Mouse (Mus musculus) ES-Bruce4 (cell line): ENCODE data around the gene Tbck. TPM values are rescaled to one million over a fixed set of nuclear protein-coding genes. Genes with fewer than 3 reads are reported as not detected.

Source experiments
- H3K27ac ChIP-seq: 2 replicates; pipeline ENCODE4 v1.5.1; 2012; ENCODE audit warnings: low read length, inconsistent platforms; ENCODE audit not compliant: insufficient read depth
- H3K27me3 ChIP-seq: 2 replicates; pipeline ENCODE4 v1.6.1; 2012; ENCODE audit warnings: mild to moderate bottlenecking, low read length, inconsistent platforms; ENCODE audit not compliant: control insufficient read depth, poor library complexity, insufficient read depth, severe bottlenecking
- H3K36me3 ChIP-seq: 2 replicates; pipeline ENCODE4 v1.6.1; 2012; ENCODE audit warnings: inconsistent platforms, mild to moderate bottlenecking, low read length, moderate library complexity; ENCODE audit not compliant: control insufficient read depth, poor library complexity, insufficient read depth, severe bottlenecking
- H3K4me1 ChIP-seq: one replicate; pipeline ENCODE4 v1.8.1; 2011; ENCODE audit warnings: low read length; ENCODE audit not compliant: control insufficient read depth, insufficient read depth
- H3K4me3 ChIP-seq: 2 replicates; pipeline ENCODE4 v1.5.1; 2011; ENCODE audit warnings: low read depth, mild to moderate bottlenecking, low read length
- H3K9ac ChIP-seq: 2 replicates; pipeline ENCODE4 v1.6.1; 2012; ENCODE audit warnings: low read depth, mild to moderate bottlenecking, inconsistent platforms; ENCODE audit not compliant: poor library complexity, severe bottlenecking
- H3K9me3 ChIP-seq: replicated peaks from 2 replicates; pipeline ENCODE4 v1.6.1; 2012; ENCODE audit warnings: mild to moderate bottlenecking, low read length, inconsistent platforms; ENCODE audit not compliant: control insufficient read depth, poor library complexity, insufficient read depth, severe bottlenecking
- CTCF ChIP-seq: IDR thresholded peaks from one replicate; pipeline ENCODE4 v1.8.1; 2011; ENCODE audit warnings: low read depth, low read length
- EP300 ChIP-seq: IDR thresholded peaks from 2 replicates; pipeline ENCODE4 v1.6.1; 2011; ENCODE audit warnings: low read depth, low read length; ENCODE audit not compliant: insufficient read depth
- POLR2A ChIP-seq: IDR thresholded peaks from one replicate; pipeline ENCODE4 v1.8.1; 2011; ENCODE audit warnings: low read length; ENCODE audit not compliant: insufficient read depth
- polyA plus RNA-seq: library from polyadenylated mRNA; stranded (reverse); fragments of >200 nt; gene quantifications from 2 replicates; pipeline ENCODE4 v1.2.4, GENCODE M21; 2011; ENCODE audit warnings: low read depth; ENCODE audit not compliant: missing spikeins, insufficient read depth, insufficient read length

Tbck gene
- polyA plus RNA-seq, 1 experiment = 11.5 TPM

DNA sequence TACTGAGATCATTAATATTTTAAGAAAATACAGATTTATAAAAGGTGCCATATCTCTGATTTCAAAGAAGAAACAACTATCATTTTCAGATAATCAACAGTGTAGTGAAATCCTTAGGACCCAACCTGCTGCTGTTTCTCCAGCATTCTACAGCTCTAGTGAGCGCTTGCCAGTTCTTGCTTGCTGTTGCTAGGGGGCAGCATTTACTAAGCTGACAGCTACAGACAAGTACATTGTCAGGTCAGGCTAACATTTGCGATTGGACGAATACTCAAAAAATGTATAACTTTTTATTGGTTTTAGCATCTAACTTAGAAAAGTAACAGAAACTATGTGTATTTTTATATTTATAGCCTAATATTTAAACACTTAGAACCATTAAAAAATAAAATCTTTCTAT lies 63.1 kb downstream of the Tbck start:
- no peaks in the 10 kb centered on the region for H3K27me3 ChIP-seq
- H3K27ac ChIP-seq = no peak overlapping the region
- no peaks in the 10 kb centered on the region for H3K36me3 ChIP-seq
- no peak overlapping the region for H3K4me3 ChIP-seq
- TF ChIP-seq POLR2A (no peak), CTCF (peak; percentile 42), EP300 (no peak)
- no peaks in the 10 kb centered on the region for H3K9me3 ChIP-seq
- H3K9ac ChIP-seq = no peak overlapping the region
- H3K4me1 ChIP-seq = no peaks in the 10 kb centered on the region

DNA sequence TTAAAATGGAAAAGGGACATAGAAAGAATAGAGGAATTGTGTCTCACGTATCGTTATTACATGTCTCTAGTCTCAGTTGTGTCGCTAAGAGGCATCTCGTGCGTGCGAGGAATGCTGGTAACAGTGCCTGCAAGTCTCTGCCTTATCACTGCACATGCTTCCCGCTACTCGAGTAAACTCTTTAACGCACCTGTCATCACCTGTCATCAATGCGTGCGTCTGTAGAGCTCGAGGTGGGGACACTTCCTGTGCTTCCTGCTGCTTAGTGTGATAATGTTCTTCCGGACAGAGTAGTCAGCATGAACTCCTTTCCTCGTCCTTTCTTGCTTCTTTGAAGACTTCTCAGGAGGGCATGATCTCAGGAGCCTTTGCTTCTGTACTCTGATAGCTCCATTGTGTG lies 63.8 kb downstream of the Tbck start:
- H3K27ac ChIP-seq = no peak overlapping the region
- H3K9ac ChIP-seq = no peak overlapping the region
- H3K4me1 ChIP-seq = no peaks in the 10 kb centered on the region
- no peak overlapping the region for H3K4me3 ChIP-seq
- H3K36me3 ChIP-seq = peaks cover 3% of the 10 kb centered on the region; the same call in 1 of the 2 replicates
- no peaks in the 10 kb centered on the region for H3K9me3 ChIP-seq
- no peaks in the 10 kb centered on the region for H3K27me3 ChIP-seq
- TF ChIP-seq EP300 = no peak
- TF ChIP-seq POLR2A = no peak
- TF ChIP-seq CTCF = no peak

DNA sequence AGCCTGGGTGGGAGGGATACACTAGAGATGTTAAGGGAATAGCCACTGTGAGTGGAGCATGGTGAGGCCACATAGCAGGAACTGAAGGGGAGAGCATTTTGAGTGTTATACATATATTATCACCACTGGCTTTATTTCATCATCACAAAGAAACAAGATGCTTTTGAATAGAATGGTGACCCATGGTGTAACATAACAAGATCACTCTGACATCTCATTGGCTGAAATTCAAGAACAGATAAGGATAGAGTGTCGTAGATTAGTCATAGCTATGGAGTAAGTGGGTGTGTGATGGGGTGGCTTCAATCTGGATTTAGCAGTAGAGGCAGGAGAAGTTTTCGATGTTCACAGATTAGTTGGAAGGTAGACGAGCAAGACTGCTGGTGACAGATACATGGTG lies 64.8 kb downstream of the Tbck start:
- H3K27ac ChIP-seq = no peak overlapping the region
- H3K4me1 ChIP-seq = no peaks in the 10 kb centered on the region
- TF ChIP-seq EP300 = no peak
- no peak for TF ChIP-seq CTCF
- TF ChIP-seq POLR2A = no peak
- H3K27me3 ChIP-seq = no peaks in the 10 kb centered on the region
- H3K36me3 ChIP-seq = peaks cover 3% of the 10 kb centered on the region; the same call in 1 of the 2 replicates
- no peak overlapping the region for H3K4me3 ChIP-seq
- H3K9me3 ChIP-seq = no peaks in the 10 kb centered on the region
- no peak overlapping the region for H3K9ac ChIP-seq

DNA sequence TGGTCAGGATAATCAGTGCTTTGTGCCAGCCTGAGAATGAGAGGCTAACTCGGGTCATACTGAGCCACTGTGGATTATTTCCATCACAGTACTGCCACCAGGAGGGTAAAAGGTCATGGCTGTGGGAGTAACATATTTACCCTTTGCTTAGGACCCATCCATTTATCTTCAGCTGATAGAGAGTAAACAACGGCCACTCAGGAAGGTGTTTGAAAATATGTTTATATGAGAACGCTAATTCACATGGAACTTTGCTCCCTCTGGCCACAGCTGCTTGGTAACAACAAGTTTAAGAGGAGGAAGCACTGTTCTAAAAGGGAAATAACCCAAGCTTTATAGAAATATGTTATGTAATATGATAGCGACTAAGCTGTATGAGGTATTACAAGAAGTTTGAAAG lies 68.8 kb downstream of the Tbck start:
- Histone ChIP-seq H3K36me3 (peaks cover 3% of the 10 kb centered on the region; the same call in 1 of the 2 replicates), H3K9me3 (no peaks in the 10 kb centered on the region), H3K27ac (no peak overlapping the region), H3K4me1 (no peaks in the 10 kb centered on the region), H3K27me3 (no peaks in the 10 kb centered on the region), H3K4me3 (no peak overlapping the region), H3K9ac (no peak overlapping the region)
- TF ChIP-seq CTCF = no peak
- no peak for TF ChIP-seq EP300
- TF ChIP-seq POLR2A = no peak

DNA sequence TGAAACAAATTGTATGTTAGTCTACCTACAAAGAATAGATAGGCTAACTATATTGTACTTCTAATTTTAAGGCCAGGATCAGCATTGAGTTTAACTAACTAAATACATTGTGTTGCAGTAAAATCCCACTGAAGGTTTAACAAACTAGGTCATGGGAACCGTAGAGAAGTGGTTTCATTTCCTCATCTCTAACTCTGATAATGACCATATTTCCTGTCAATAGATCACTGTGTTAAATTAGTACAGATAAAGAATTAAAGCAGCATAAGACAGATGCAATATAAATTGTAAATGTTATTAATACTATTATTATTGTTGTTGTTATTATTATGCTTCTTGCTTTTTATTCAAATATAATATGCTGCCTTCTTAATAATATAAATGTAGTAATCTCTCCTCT lies 72.3 kb downstream of the Tbck start:
- Histone ChIP-seq H3K4me1 (no peaks in the 10 kb centered on the region), H3K27me3 (no peaks in the 10 kb centered on the region), H3K36me3 (peaks cover 3% of the 10 kb centered on the region; the same call in 1 of the 2 replicates), H3K9me3 (no peaks in the 10 kb centered on the region), H3K9ac (no peak overlapping the region), H3K4me3 (no peak overlapping the region), H3K27ac (no peak overlapping the region)
- no peak for TF ChIP-seq EP300
- no peak for TF ChIP-seq POLR2A
- TF ChIP-seq CTCF = no peak

DNA sequence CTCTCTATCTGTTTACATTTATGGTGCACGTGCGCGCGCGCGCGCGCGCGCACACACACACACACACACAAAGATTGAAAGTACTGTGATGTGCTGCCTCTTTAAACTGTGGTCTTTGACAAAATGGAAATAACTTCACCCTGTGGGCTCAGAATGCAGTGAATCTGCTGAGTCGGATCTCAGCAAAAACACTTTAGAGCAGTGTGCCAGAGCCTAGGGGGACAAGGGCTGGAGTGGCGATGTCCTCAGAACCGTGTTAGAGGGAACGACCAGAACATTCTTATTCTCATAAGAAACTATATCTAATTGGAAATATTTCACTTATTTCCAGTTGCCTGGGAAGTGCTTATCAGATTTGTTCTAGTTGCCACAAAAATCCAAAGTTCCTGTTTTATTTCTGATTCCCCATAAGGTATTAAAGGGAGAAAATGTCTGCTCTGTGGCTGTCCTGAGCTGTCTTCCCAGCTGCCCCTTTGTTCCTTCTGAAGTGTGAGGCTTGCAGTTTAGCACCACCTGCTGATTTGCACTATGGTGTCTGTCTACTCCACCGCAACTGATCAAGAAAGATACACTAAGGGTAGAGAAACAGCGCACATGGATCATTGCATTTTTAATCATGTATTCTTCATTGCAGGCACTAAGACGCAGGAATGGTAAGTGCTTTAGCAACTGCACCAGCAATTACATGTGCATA lies 82.2 kb downstream of the Tbck start:
- Histone ChIP-seq H3K4me1 (no peaks in the 10 kb centered on the region), H3K27me3 (no peaks in the 10 kb centered on the region), H3K27ac (no peak overlapping the region), H3K36me3 (no peaks in the 10 kb centered on the region), H3K9ac (no peak overlapping the region), H3K9me3 (no peaks in the 10 kb centered on the region), H3K4me3 (no peak overlapping the region)
- TF ChIP-seq POLR2A = no peak
- TF ChIP-seq EP300 = no peak
- TF ChIP-seq CTCF = no peak
